Mouse (Mus musculus): Measurements from ENCODE around the gene Gm8180.
"Not testable (repeated sequence)": the region's sequence is repeated elsewhere in the genome, so short reads cannot be mapped to it uniquely, and the experiment has no call there.

- not testable (repeated sequence) for TF ChIP-seq POLR2A (IDR thresholded peaks at IDR 0.05; ENCODE audit: low read depth, low read length); CTCF (IDR thresholded peaks at IDR 0.05; ENCODE audit: borderline replicate concordance, insufficient read depth, low read length)
These were observed 9.3 kb upstream of the Gm8180 start for GRCm38 (mm10) chr14:43793811-43794210.

Data from embryonic fibroblast, embryonic 13.5 days (primary cell).